Mouse (Mus musculus) kidney, postnatal 0 days (tissue): ENCODE results near the gene Gm7271. TPM values are rescaled to one million over a fixed set of nuclear protein-coding genes. Genes with fewer than 3 reads are reported as not detected.
A peak's percentile ranks its signal among the peaks of the same experiment; 100 is the strongest.

Experiments used
- ATAC-seq: fragments of 200-750 bp; cut with Nextera tagmentation; replicated peaks from 2 replicates; pipeline ENCODE4 v1.8.0; 2017; ENCODE audit warnings: low read depth, moderate number of reproducible peaks, moderate TSS enrichment, moderate library complexity; ENCODE audit not compliant: low FRiP score
- DNase-seq: peaks from one replicate; pipeline ENCODE4 v3.0.0-alpha.2; 2016; ENCODE audit warnings: low spot score
- H3K27ac ChIP-seq: fragments of 300-500 bp; sonication (generic); 2 replicates; pipeline ENCODE4 v1.5.1; 2014; ENCODE audit warnings: mild to moderate bottlenecking
- H3K27me3 ChIP-seq: fragments of 300-500 bp; sonication (generic); 2 replicates; pipeline ENCODE4 v1.6.1; 2014; ENCODE audit warnings: low read length, mixed read lengths; ENCODE audit not compliant: insufficient read depth
- H3K36me3 ChIP-seq: fragments of 300-500 bp; sonication (generic); 2 replicates; pipeline ENCODE4 v1.6.1; 2014; ENCODE audit warnings: low read length, mixed read lengths; ENCODE audit not compliant: insufficient read depth
- H3K4me1 ChIP-seq: fragments of 300-500 bp; sonication (generic); replicated peaks from 2 replicates; pipeline ENCODE4 v1.6.1; 2014; ENCODE audit warnings: antibody characterized with exemption, low read length, mixed read lengths; ENCODE audit not compliant: insufficient read depth
- H3K4me2 ChIP-seq: fragments of 300-500 bp; sonication (generic); 2 replicates; pipeline ENCODE4 v1.6.1; 2014; ENCODE audit warnings: mild to moderate bottlenecking, low read length, moderate library complexity, mixed read lengths
- H3K4me3 ChIP-seq: fragments of 300-500 bp; sonication (generic); replicated peaks from 2 replicates; pipeline ENCODE4 v1.5.1; 2014; ENCODE audit warnings: low read depth, low read length
- H3K9ac ChIP-seq: fragments of 300-500 bp; sonication (generic); 2 replicates; pipeline ENCODE4 v1.6.1; 2014; ENCODE audit warnings: low read depth, low read length
- H3K9me3 ChIP-seq: fragments of 300-500 bp; sonication (generic); replicated peaks from 2 replicates; pipeline ENCODE4 v1.6.1; 2016; ENCODE audit warnings: low read length, inconsistent platforms, mixed read lengths
- CTCF ChIP-seq: IDR thresholded peaks from 2 replicates; pipeline ENCODE4 v1.5.1; 2016; ENCODE audit warnings: antibody characterized with exemption, low read depth, mild to moderate bottlenecking, moderate library complexity
- WGBS: fragments of 180-500 bp; shearing (Covaris S2); extraction: QIAGEN DNeasy Blood & Tissue Kit; methylation state at CpG from one replicate; pipeline ENCODE4 v1.1.7; 2014; 5-methylcytosine and 5-hydroxymethylcytosine counted together
- polyA plus RNA-seq: library from polyadenylated mRNA; unstranded; fragments of >200 nt; fragmentation: Nextera tagmentation; extraction: Ambion mirVana; gene quantifications from 2 replicates; pipeline ENCODE4 v1.2.1, GENCODE M21; 2015

The Gm7271 gene
- polyA plus RNA-seq, 1 experiment from 2014 or later, result not detected

DNA sequence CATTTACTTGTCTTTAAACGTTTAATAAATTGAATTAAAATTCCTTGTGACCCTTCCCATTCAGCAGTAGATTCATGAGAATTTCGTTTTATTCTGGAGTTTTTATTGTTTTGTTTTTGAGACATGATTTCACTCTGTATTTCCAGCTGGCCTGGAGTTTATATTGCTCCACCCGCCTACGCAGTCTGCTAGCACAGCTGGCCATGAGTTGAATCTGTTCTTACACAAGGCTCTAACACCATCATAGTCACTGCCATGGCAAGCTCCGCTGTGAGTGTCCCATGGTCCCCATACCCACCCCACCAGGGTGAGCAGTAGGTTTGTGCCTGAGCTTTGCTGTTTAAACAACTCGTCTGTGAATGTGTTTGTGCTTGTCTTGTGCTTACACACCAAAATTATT, 49.3 kb downstream of the Gm7271 start:
- Histone ChIP-seq H3K4me2 (no peak overlapping the region), H3K9ac (no peak overlapping the region), H3K4me3 (no peak overlapping the region), H3K27me3 (no peaks in the 10 kb centered on the region), H3K27ac (no peak overlapping the region), H3K9me3 (no peaks in the 10 kb centered on the region), H3K4me1 (peaks cover 7% of the 10 kb centered on the region; the same call in 1 of the 2 replicates), H3K36me3 (peaks cover 20% of the 10 kb centered on the region; the same call in 1 of the 2 replicates)
- no peak for ATAC-seq
- TF ChIP-seq CTCF, result no peak
- WGBS, result 86% methylated on average over 6 of the region's 6 CpGs
- no peak for DNase-seq

DNA sequence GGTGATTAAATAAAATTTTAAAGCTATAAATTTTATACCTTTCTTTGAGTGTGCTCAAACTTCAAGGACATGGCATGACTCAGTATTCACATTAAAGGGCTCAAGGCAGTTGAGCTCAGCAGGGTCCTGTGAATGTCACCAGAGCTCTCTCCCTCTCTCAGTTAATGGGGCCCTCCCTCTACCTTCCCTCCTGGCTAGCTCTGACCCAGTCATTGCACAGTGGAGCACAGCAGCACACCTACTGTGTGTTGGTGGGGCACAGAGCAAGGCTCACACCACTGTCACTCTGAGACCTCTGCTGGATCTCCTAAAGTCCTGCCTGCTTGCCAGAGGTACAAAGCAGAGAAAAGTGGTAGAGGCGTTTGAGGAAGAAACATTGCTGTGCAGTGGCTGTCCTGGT, 52.4 kb downstream of the Gm7271 start:
- Histone ChIP-seq H3K9me3 (no peaks in the 10 kb centered on the region), H3K4me2 (no peak overlapping the region), H3K9ac (no peak overlapping the region), H3K4me1 (no peaks in the 10 kb centered on the region), H3K4me3 (no peak overlapping the region), H3K36me3 (peaks cover 27% of the 10 kb centered on the region), H3K27ac (no peak overlapping the region), H3K27me3 (no peaks in the 10 kb centered on the region)
- ATAC-seq (no peak), DNase-seq (no peak)
- no peak for TF ChIP-seq CTCF
- WGBS, result 78% methylated on average over 1 of the region's 1 CpGs

DNA sequence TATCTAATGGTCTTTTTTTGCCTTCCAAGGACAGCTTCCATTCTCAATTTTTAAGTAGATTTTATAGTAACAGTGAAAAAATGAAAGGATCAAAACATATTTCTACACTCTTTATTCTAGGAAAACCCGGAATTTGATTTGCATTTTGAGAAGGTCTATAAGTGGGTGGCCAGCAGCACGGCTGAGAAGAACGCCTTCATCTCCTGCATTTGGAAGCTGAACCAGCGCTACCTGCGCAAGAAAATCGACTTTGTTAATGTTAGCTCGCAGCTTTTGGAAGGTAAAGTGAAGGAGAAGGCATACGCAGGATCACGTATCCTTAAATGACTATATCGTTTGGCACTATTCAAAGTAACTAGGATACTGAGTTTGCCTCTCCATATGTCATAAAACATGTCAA, 53.7 kb downstream of the Gm7271 start:
- DNase-seq (no peak), ATAC-seq (no peak)
- 95% methylated on average over 10 of the region's 10 CpGs for WGBS
- H3K4me2 ChIP-seq, result no peak overlapping the region
- H3K4me1 ChIP-seq, result no peaks in the 10 kb centered on the region
- H3K36me3 ChIP-seq, result peaks cover 35% of the 10 kb centered on the region
- H3K27ac ChIP-seq, result no peak overlapping the region
- no peak overlapping the region for H3K4me3 ChIP-seq
- no peak overlapping the region for H3K9ac ChIP-seq
- TF ChIP-seq CTCF, result no peak
- H3K9me3 ChIP-seq, result no peaks in the 10 kb centered on the region
- H3K27me3 ChIP-seq, result no peaks in the 10 kb centered on the region

DNA sequence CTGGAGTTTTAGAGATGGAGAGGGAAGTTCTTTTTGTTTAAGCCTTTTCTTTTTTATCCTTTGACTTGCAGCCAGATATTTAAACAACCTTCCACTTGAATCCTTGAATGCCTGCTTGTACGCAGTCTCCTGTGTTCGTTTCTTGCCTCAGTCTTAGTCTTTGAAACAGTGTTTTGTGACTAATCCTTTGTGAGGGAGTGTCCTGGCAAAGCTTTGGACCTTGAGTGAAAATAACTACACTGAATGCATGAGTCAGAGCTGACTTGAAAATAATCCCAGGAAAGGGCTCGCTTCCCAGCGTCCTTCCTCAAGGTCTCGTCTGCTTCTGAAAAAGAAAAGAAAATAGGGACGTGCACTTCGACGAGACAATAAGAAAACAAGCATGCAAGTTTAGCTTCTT, 56.3 kb downstream of the Gm7271 start:
- no peak for ATAC-seq
- peaks cover 48% of the 10 kb centered on the region for H3K36me3 ChIP-seq
- 73% methylated on average over 8 of the region's 8 CpGs for WGBS

DNA sequence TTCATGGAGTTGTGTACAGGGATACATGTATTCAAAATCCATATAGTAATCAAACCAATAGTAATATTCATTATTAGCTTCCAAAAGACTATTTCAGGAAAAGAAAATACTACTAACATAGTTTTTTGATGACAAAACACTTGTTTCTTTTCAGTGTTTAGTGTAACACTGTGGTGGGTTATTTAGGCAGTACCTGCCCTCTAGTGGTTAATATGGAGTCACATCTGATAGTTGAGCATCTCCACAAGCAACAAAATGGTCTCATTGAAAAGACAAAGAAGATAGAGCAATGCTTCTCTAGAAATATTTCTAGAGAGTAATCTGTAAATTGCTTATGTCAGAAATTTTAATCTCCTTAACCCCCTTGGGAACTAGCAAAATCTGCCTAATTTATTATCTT, 57.0 kb downstream of the Gm7271 start:
- peaks cover 45% of the 10 kb centered on the region for H3K36me3 ChIP-seq
- DNase-seq, result peak; percentile 79
- H3K9me3 ChIP-seq, result no peaks in the 10 kb centered on the region
- H3K27me3 ChIP-seq, result no peaks in the 10 kb centered on the region
- TF ChIP-seq CTCF, result peak; percentile 74
- H3K27ac ChIP-seq, result no peak overlapping the region
- ATAC-seq, result no peak
- H3K4me1 ChIP-seq, result no peaks in the 10 kb centered on the region
- no peak overlapping the region for H3K4me3 ChIP-seq
- H3K9ac ChIP-seq, result no peak overlapping the region
- no peak overlapping the region for H3K4me2 ChIP-seq

More for the DNA sequence above, 56.3 kb downstream of the Gm7271 start:
- peak; percentile 1 for DNase-seq
- H3K27me3 ChIP-seq, result no peaks in the 10 kb centered on the region
- H3K4me2 ChIP-seq, result no peak overlapping the region
- H3K4me1 ChIP-seq, result no peaks in the 10 kb centered on the region
- no peaks in the 10 kb centered on the region for H3K9me3 ChIP-seq
- H3K4me3 ChIP-seq, result no peak overlapping the region
- H3K9ac ChIP-seq, result no peak overlapping the region
- TF ChIP-seq CTCF, result no peak
- no peak overlapping the region for H3K27ac ChIP-seq

DNA sequence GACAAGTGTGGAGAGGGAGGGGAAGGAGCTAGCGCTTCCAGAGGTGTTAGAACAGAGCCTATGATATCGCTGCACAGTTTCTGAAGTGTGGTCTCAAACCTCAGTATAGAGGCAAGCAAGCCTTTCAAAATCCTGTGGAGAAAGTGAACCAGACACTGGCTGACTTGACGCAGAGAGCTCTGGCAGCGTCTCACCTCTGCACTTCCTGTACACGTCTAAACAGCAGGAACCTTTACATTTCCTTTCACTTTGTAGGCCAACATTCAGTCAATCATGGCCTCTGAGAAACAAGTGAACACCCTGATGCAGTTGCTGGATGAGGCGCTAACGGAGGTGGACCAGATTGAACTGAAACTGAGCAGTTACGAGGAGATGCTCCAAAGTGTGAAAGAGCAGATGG, 59.4 kb downstream of the Gm7271 start:
- no peak for DNase-seq

DNA sequence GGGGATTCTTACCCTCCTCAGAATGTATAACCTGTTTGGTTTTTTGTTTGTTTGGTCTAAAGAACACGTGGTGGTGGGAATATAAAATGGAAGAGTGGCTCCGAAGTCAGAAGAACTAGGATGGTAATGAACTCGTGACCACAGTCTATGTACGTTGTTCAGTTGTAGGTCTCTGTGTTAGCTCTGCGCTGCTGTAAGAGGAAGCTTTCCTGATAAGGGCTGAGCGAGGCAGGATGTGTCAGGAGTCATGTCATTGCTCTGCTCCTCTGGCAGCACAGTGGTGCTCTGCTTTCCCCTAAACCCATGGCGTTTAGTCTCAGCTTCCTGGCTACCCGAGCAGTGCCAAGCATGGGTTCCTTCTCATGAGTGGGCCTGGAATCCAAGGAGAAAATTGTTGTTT, 66.6 kb downstream of the Gm7271 start:
- DNase-seq (no peak), ATAC-seq (no peak)
- no peak overlapping the region for H3K27ac ChIP-seq
- WGBS, result 84% methylated on average over 8 of the region's 8 CpGs
- no peak for TF ChIP-seq CTCF
- H3K9me3 ChIP-seq, result no peaks in the 10 kb centered on the region
- H3K9ac ChIP-seq, result no peak overlapping the region
- H3K4me2 ChIP-seq, result no peak overlapping the region
- no peak overlapping the region for H3K4me3 ChIP-seq
- H3K4me1 ChIP-seq, result no peaks in the 10 kb centered on the region
- H3K27me3 ChIP-seq, result no peaks in the 10 kb centered on the region
- H3K36me3 ChIP-seq, result peaks cover 28% of the 10 kb centered on the region

More for the DNA sequence above, 59.4 kb downstream of the Gm7271 start:
- Histone ChIP-seq H3K27me3 (no peaks in the 10 kb centered on the region), H3K27ac (no peak overlapping the region), H3K4me2 (no peak overlapping the region), H3K4me1 (no peaks in the 10 kb centered on the region), H3K36me3 (peaks cover 39% of the 10 kb centered on the region), H3K4me3 (no peak overlapping the region), H3K9ac (no peak overlapping the region), H3K9me3 (no peaks in the 10 kb centered on the region)
- 78% methylated on average over 8 of the region's 8 CpGs for WGBS
- no peak for TF ChIP-seq CTCF
- ATAC-seq, result no peak
